Mouse (Mus musculus) liver, embryonic 16.5 days (tissue): Measurements from ENCODE around the gene Zfpm1. TPM values are rescaled to one million over a fixed set of nuclear protein-coding genes. Genes with fewer than 3 reads are reported as not detected.

Experiments
- ATAC-seq: fragments of 200-750 bp; cut with Nextera tagmentation; 2 replicates; pipeline ENCODE4 v1.8.0; 2017; ENCODE audit warnings: low read depth, mild to moderate bottlenecking, moderate number of reproducible peaks, moderate library complexity
- H3K27ac ChIP-seq: fragments of 300-500 bp; sonication (generic); 2 replicates; pipeline ENCODE4 v1.5.1; 2014; ENCODE audit warnings: mild to moderate bottlenecking, low read length
- H3K27me3 ChIP-seq: fragments of 300-500 bp; sonication (generic); 2 replicates; pipeline ENCODE4 v1.6.1; 2014; ENCODE audit warnings: low read depth, low read length, mixed read lengths; ENCODE audit not compliant: control insufficient read depth, insufficient read depth
- H3K36me3 ChIP-seq: fragments of 300-500 bp; sonication (generic); 2 replicates; pipeline ENCODE4 v1.6.1; 2014; ENCODE audit warnings: mild to moderate bottlenecking; ENCODE audit not compliant: control insufficient read depth, insufficient read depth
- H3K4me1 ChIP-seq: fragments of 300-500 bp; sonication (generic); 2 replicates; pipeline ENCODE4 v1.6.1; 2014; ENCODE audit warnings: low read depth, low read length, mixed read lengths; ENCODE audit not compliant: control insufficient read depth
- H3K4me2 ChIP-seq: fragments of 300-500 bp; sonication (generic); 2 replicates; pipeline ENCODE4 v1.6.1; 2014; ENCODE audit warnings: low read depth, low read length, mixed read lengths
- H3K4me3 ChIP-seq: fragments of 300-500 bp; sonication (generic); 2 replicates; pipeline ENCODE4 v1.5.1; 2014; ENCODE audit warnings: low read depth, mild to moderate bottlenecking, low read length
- H3K9ac ChIP-seq: fragments of 300-500 bp; sonication (generic); 2 replicates; pipeline ENCODE4 v1.6.1; 2014; ENCODE audit warnings: low read depth, low read length
- H3K9me3 ChIP-seq: fragments of 300-500 bp; sonication (generic); replicated peaks from 2 replicates; pipeline ENCODE4 v1.6.1; 2016; ENCODE audit warnings: low read length; ENCODE audit not compliant: control insufficient read depth
- WGBS: fragments of 180-500 bp; shearing (Covaris S2); extraction: QIAGEN DNeasy Blood & Tissue Kit; methylation state at CpG from one replicate; pipeline ENCODE4 v1.1.7; 2014; ENCODE audit not compliant: insufficient replicate concordance; 5-methylcytosine and 5-hydroxymethylcytosine counted together
- polyA plus RNA-seq: library from polyadenylated mRNA; unstranded; fragments of >200 nt; fragmentation: Nextera tagmentation; extraction: Ambion mirVana; gene quantifications from 2 replicates; pipeline ENCODE4 v1.2.1, GENCODE M21; 2015

Gene Zfpm1
- polyA plus RNA-seq, 1 experiment from 2014 or later: 8.1 TPM

- no peak for ATAC-seq
- Histone ChIP-seq H3K36me3 (no peaks in the 10 kb centered on the region), H3K9me3 (no peaks in the 10 kb centered on the region), H3K27me3 (no peaks in the 10 kb centered on the region), H3K4me1 (peaks cover 25% of the 10 kb centered on the region), H3K4me2 (no peak overlapping the region), H3K27ac (no peak overlapping the region), H3K9ac (no peak overlapping the region), H3K4me3 (no peak overlapping the region)
- 52% methylated on average over 11 of the region's 11 CpGs for WGBS
Measured at GRCm38 (mm10) chr8:122350309-122351089, 68.6 kb downstream of the Zfpm1 start.

GRCm38 (mm10) chr8:122354157-122354556, 72.2 kb downstream of the Zfpm1 start:
- Histone ChIP-seq H3K4me2 (no peak overlapping the region), H3K27me3 (peaks cover 3% of the 10 kb centered on the region; the same call in 1 of the 2 replicates), H3K4me3 (no peak overlapping the region), H3K36me3 (no peaks in the 10 kb centered on the region), H3K4me1 (peaks cover 16% of the 10 kb centered on the region), H3K9me3 (no peaks in the 10 kb centered on the region), H3K27ac (no peak overlapping the region), H3K9ac (no peak overlapping the region)
- WGBS: 83% methylated on average over 8 of the region's 8 CpGs
- no peak for ATAC-seq

- Histone ChIP-seq H3K27me3 (peaks cover 3% of the 10 kb centered on the region; the same call in 1 of the 2 replicates), H3K4me1 (no peaks in the 10 kb centered on the region), H3K9ac (no peak overlapping the region), H3K27ac (no peak overlapping the region), H3K4me2 (no peak overlapping the region), H3K4me3 (no peak overlapping the region), H3K36me3 (no peaks in the 10 kb centered on the region), H3K9me3 (no peaks in the 10 kb centered on the region)
- WGBS: 54% methylated on average over 9 of the region's 9 CpGs
- no peak for ATAC-seq
Measured at GRCm38 (mm10) chr8:122355642-122356606, 74.0 kb downstream of the Zfpm1 start.

- Histone ChIP-seq H3K9me3 (no peaks in the 10 kb centered on the region), H3K4me3 (no peak overlapping the region), H3K27ac (no peak overlapping the region), H3K36me3 (no peaks in the 10 kb centered on the region), H3K4me1 (no peaks in the 10 kb centered on the region), H3K9ac (no peak overlapping the region), H3K27me3 (peaks cover 6% of the 10 kb centered on the region), H3K4me2 (no peak overlapping the region)
- 67% methylated on average over 11 of the region's 11 CpGs for WGBS
- ATAC-seq: no peak
Measured at GRCm38 (mm10) chr8:122357202-122357601, 75.3 kb downstream of the Zfpm1 start.

GRCm38 (mm10) chr8:122357641-122358040, 75.7 kb downstream of the Zfpm1 start:
- H3K4me2 ChIP-seq: no peak overlapping the region
- no peak for ATAC-seq
- no peak overlapping the region for H3K9ac ChIP-seq
- no peaks in the 10 kb centered on the region for H3K36me3 ChIP-seq
- H3K9me3 ChIP-seq: no peaks in the 10 kb centered on the region
- 46% methylated on average over 5 of the region's 5 CpGs for WGBS
- H3K27ac ChIP-seq: no peak overlapping the region
- no peaks in the 10 kb centered on the region for H3K4me1 ChIP-seq
- H3K4me3 ChIP-seq: no peak overlapping the region
- H3K27me3 ChIP-seq: peaks cover 6% of the 10 kb centered on the region

GRCm38 (mm10) chr8:122359111-122359775, 77.3 kb downstream of the Zfpm1 start:
- no peaks in the 10 kb centered on the region for H3K36me3 ChIP-seq
- H3K4me3 ChIP-seq: no peak overlapping the region
- no peaks in the 10 kb centered on the region for H3K9me3 ChIP-seq
- no peak for ATAC-seq
- no peak overlapping the region for H3K4me2 ChIP-seq
- peaks cover 6% of the 10 kb centered on the region for H3K27me3 ChIP-seq
- no peaks in the 10 kb centered on the region for H3K4me1 ChIP-seq
- H3K27ac ChIP-seq: no peak overlapping the region
- H3K9ac ChIP-seq: no peak overlapping the region
- 73% methylated on average over 15 of the region's 15 CpGs for WGBS

- H3K9ac ChIP-seq: no peak within 1 kb of the TSS
- no peak within 1 kb of the TSS for H3K4me2 ChIP-seq
- no peak within 1 kb of the TSS for H3K27ac ChIP-seq
- no peak within 1 kb of the TSS for H3K4me3 ChIP-seq
- H3K36me3 ChIP-seq: no peaks in the 10 kb centered on the region
- no peak for ATAC-seq
- H3K9me3 ChIP-seq: no peaks in the 10 kb centered on the region
- 68% methylated on average over 7 of the region's 7 CpGs for WGBS
- no peaks in the 10 kb centered on the region for H3K4me1 ChIP-seq
- H3K27me3 ChIP-seq: peaks cover 6% of the 10 kb centered on the region
Measured at GRCm38 (mm10) chr8:122360696-122361416, 78.9 kb downstream of the Zfpm1 start, which contains the start of gene Trhr2. Gene Trhr2 (minus strand): TSS chr8:122360746.

GRCm38 (mm10) chr8:122362271-122362670, 80.3 kb downstream of the Zfpm1 start:
- Histone ChIP-seq H3K27me3 (peaks cover 6% of the 10 kb centered on the region), H3K4me3 (no peak overlapping the region), H3K4me2 (no peak overlapping the region), H3K27ac (no peak overlapping the region), H3K36me3 (no peaks in the 10 kb centered on the region), H3K9me3 (no peaks in the 10 kb centered on the region), H3K9ac (no peak overlapping the region), H3K4me1 (no peaks in the 10 kb centered on the region)
- WGBS: 46% methylated on average over 5 of the region's 5 CpGs
- no peak for ATAC-seq
